Mouse (Mus musculus) megakaryocyte, adult 5-6 weeks (primary cell): ENCODE data around the gene Nab2. TPM values are rescaled to one million over a fixed set of nuclear protein-coding genes. Genes with fewer than 3 reads are reported as not detected.

ENCODE experiments used
- ATAC-seq: 2 replicates; pipeline ENCODE4 v1.8.0; 2016; ENCODE audit warnings: mild to moderate bottlenecking, inconsistent platforms; ENCODE audit not compliant: poor library complexity, severe bottlenecking
- total RNA-seq, 2 experiments: library from RNA; stranded (forward) in 1 of 2; stranded (reverse) in 1 of 2; fragments of 153-499, 151-499 nt in 1 of 2; fragments of 221-1000, 200-1000 nt in 1 of 2; gene quantifications; 2 replicates each; pipeline versions ENCODE4 v1.2.3 to v1.2.4; 2015 to 2017

Gene Nab2
- 2.0 and 2.6 TPM in 2 replicates for total RNA-seq (2015)
- total RNA-seq (2017) = 2.3 and 2.4 TPM in 2 replicates

- ATAC-seq = peak; percentile 55
Measured at GRCm38 (mm10) chr10:127668093-127669050, at the start of gene Nab2. Gene Nab2, minus strand, starts transcription at chr10:127668568.

GRCm38 (mm10) chr10:127712736-127713135 is 44.4 kb upstream of the Nab2 start:
- ATAC-seq = no peak

DNA sequence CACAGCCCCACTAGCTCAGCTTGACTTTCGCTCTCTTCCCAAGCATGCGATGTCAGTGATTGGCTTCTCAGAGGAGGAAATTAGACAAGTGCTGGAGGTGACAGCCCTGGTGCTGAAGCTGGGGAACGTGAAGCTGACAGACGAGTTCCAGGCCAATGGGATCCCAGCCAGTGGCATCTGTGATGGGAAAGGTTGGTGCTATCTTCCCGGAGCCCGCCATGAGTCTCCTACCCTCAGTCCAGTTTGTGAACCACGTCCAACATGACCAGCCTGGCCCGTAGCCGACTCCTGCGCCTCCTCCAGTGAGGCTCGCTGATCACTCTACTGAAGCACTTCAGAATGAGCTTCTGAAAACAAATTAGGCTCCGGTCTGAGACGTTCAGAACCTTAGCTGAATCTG is 42.0 kb upstream of the Nab2 start:
- ATAC-seq = no peak

- ATAC-seq = no peak
Measured at GRCm38 (mm10) chr10:127708850-127709370, 40.5 kb upstream of the Nab2 start.

- no peak for ATAC-seq
Measured at GRCm38 (mm10) chr10:127707721-127708120, 39.4 kb upstream of the Nab2 start.

DNA sequence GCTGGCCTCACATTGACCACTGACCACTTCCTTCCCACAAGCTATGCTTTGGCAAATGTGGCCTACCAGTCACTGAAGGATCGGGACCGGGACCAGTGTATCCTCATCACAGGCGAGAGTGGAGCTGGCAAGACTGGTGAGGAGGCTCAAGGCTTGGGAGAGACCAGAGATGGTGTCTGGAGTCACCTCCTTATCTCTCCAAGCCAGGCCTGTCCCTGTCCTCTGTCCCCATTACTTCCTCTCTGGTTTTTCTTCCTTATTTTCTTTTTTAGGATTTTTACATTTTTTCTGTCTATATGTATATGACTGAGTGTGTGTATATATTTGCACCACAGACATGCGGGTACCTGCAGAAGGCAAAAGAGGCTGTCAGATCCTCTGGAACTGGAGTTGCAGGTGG is 37.4 kb upstream of the Nab2 start:
- ATAC-seq = 0 out of 2 replicates have a peak, but pooled peaks have one; percentile 27

DNA sequence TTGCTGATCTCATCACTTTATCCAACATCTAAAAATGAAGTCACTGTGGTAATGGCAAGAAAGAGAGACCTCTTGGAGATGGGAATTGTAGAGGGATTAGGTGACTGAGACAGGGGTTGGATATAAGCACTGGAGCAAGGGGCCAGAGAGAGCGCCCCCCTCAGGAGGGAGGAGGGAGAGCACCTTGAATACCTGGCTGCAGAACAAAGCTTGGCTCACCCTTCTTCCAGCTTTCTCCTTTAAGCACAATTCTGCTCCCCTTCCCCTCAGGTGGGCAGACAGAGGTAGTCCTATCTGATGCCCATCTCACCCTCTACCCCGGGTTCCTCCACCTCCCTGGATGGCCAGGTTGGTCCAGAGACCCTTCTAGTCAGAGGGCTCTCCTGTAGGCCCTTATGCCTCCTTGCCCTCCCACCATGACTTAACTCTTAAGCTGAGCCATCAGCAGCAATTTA is 36.4 kb upstream of the Nab2 start, which contains the start of gene Myo1a:
Gene Myo1a, plus strand, starts transcription at position 405 of the 455 bp plus-strand sequence.
- ATAC-seq = no peak

DNA sequence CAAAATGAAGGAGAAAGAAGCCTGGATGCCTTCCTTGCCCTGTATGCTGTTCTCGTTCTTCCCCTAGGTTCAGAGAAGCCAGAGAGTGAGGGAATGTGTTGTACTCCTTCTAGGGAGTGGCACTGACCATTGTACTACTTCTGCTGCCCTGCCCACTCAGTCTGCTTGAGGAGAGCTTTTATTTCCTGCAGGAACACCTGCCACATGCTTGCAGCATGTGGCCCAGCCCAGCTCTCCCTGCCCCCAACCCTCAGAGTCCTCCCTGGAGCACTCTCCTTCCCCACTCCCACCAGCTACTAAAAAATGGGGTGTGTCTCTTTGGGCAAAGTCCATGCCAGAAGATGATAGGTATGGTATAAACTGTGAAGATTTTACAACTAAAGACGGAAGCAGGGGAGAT is 35.9 kb upstream of the Nab2 start:
- no peak for ATAC-seq

- ATAC-seq = no peak
Measured at GRCm38 (mm10) chr10:127703299-127703698, 34.9 kb upstream of the Nab2 start.

GRCm38 (mm10) chr10:127698966-127699365 is 30.6 kb upstream of the Nab2 start:
- ATAC-seq = no peak

GRCm38 (mm10) chr10:127695775-127696174 is 27.4 kb upstream of the Nab2 start:
- no peak for ATAC-seq

- ATAC-seq = peak; percentile 82
Measured at GRCm38 (mm10) chr10:127694636-127695035, 26.3 kb upstream of the Nab2 start.

DNA sequence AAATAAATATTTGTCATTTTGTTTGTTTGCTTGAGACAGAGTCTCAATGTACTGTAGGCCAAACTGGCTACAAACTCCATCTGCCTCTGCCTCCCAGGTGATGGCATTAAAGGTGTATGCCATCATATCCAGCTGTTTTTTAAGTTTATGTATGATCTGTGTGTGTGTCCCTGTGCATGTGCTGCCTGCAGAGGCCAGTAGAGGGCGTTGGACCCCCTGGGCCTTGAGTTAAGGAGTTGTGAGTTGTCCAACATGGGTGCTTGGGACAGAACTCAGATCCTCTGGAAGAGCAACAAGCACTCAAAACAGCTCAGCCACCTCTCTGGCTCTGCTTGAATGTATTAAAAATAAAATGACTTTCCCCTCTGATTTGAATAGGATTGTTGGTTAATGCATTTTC is 22.7 kb upstream of the Nab2 start:
- ATAC-seq = no peak

GRCm38 (mm10) chr10:127682886-127683285 is 14.5 kb upstream of the Nab2 start:
- ATAC-seq = no peak

DNA sequence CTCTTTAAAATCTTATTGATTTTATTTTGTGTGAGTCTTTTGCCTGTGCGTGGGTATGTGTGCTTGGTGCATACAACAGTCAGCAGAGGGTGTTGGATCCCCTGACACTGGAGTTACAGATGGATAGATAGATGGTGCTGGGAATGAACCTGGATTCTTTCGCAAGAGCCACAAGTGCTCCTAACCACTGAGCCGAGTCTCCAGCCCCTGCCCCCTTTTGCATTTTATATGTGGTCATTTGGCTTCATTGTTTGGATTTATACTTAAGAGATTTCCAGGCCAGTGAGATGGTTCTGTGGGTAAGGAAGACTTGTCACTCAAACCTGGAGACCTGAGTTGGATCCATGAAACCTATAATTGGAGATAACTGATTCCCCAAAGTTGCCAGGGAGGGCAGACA is 11.5 kb upstream of the Nab2 start:
- ATAC-seq = no peak

- ATAC-seq = no peak
Measured at GRCm38 (mm10) chr10:127679208-127679607, 10.8 kb upstream of the Nab2 start.

DNA sequence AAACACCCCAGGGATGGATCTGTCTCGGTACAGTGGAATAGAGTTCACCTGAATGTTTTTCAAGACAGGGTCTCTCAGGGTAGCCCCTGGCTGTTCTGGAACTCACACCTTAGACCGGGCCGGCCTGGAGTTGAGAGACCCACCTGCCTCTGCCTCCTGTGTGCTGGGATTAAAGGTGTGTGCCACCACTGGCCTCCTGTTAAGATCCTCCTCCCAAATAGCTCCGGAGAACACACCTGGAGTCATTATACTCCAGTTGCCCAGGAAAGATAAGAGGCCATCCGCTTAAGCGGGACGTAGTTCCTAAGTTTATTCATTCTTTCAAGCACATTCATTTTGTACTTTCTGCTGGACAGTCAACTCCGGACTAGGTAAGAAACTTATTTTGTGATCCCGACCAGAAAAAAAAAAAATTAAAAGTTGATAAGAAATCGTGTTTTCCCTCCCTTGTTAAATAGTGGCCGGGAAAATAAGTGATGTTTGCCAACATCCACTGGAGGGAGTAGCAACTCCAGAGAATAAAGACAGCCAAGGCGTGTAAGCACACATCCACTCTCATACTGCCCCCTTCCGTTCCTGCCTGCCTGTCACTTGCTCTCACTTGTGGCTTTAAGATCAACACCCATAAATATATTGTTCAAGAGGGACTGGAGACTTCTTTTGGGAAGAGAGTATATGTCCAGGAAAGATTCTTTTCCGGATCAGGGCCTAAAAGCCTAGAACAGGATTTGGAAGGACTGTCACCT is 9.4 kb upstream of the Nab2 start:
- ATAC-seq = peak; percentile 39

- peak; percentile 84 for ATAC-seq
Measured at GRCm38 (mm10) chr10:127676691-127677548, 8.6 kb upstream of the Nab2 start.

DNA sequence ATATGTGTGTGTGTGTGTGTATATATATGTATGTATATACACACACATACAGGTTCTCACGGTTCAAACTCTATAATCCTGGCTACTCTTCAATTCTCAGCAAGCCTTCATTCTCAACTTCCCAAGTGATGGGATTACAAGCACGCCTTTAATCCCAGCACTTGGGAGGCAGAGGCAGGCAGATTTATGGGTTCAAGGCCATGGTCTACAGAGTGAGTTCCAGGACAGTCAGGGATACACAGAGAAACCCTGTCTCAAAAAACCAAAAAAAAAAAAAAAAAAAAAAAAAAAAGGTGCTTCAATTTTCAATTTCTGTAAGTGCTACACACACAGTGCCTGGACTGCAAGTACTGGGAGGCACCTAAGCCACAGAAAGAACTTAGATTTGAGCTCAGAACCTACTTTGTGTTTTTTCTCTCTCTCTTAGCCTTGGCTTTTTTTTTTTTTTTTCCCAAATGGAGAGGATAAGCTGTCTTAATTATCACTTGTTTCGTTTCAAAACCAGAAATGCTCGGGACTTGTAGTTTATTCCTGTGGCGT is 7.6 kb upstream of the Nab2 start:
- ATAC-seq = no peak
